Mouse (Mus musculus) gastrocnemius, postnatal 10 days (tissue): ENCODE measurements at regions not wholly inside any gene's neighbourhood (a gene's known extent, or its start where the extent isn't known, plus 50 kb on each side); places are given as distances from the start of the nearest gene placed in this dataset.

Source experiments
- DNase-seq: peaks from one replicate; pipeline ENCODE4 v3.0.0; 2021; ENCODE audit warnings: mixed read lengths

DNA sequence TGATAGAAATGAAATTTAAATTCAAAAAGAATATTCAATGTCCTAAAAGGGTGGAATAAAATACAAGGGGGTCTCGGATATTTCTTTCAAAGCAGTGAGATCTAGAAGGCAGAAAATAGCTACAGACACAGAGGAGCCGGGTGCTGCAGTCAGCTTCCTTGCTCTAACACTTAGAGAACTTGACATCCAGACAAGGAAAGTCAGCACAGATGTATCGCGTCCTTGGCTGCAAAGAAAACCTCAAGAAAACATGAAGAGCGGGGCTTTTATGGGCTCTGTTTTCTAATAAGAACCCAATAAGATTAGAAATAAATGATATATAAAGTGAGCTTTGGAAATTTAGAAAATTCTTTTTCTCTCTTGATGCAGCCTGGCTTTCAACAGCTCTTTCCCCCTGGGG is 53.1 kb upstream of the Glis3 start:
- no peak for DNase-seq

- no peak for DNase-seq
Observed at GRCm38 (mm10) chr19:28733781-28734180, 53.9 kb upstream of the Glis3 start.

DNA sequence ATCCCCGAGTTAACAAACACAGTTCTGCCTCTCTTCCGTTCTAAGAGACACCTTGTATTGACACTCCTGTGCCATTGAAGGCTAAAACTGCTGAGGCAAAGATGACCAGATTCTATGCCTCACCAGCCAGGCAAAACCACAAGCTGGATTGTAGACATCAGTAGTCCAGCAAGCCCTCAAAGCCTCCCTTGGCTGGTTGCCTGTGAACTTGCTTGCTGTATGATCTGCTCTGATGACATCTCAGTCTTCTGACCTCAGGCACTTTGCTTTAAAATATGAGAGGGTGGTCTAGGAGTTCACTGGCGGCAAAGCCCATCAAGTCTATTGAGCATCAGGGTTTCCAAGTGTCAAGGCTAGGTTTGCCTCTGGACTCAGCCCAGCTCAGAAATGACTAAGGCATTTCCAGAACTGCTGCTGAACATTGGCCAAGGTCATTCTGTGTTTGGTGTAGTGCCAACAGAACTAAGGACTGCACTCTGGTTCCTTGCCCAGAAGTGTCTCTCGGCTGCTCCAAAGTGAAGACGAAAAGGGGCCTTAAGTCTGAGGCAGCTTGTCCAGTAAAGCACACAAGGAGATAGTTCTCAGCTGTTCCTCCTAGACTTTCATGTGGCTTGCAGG is 63.4 kb upstream of the Glis3 start:
- peak; percentile 39 for DNase-seq

- DNase-seq: no peak
Observed at GRCm38 (mm10) chr19:28745105-28745504, 65.2 kb upstream of the Glis3 start.

GRCm38 (mm10) chr19:28745534-28745933 is 65.7 kb upstream of the Glis3 start:
- DNase-seq: no peak

- no peak for DNase-seq
Observed at GRCm38 (mm10) chr19:28751091-28751490, 71.2 kb upstream of the Glis3 start.

DNA sequence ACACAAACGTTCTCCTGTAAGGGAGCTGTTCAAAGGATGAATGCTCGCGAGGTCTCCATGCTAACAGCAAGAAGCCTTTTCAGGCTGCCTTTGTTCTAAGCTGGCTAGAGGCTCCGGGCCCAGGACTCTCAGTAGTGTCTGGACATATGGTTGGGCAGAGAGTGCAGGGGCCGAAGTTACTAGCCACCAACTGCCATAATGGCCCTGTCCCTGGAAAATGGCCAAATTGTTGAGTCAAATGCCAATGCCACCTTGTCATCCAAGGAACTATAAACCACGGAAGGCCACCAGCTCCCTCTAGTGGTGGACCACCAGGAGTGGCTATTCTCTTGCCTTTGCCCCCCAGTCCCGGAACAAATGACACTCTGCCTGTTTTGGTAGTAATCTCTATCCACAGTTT is 76.0 kb upstream of the Slc1a1 start:
- DNase-seq: peak; percentile 59

DNA sequence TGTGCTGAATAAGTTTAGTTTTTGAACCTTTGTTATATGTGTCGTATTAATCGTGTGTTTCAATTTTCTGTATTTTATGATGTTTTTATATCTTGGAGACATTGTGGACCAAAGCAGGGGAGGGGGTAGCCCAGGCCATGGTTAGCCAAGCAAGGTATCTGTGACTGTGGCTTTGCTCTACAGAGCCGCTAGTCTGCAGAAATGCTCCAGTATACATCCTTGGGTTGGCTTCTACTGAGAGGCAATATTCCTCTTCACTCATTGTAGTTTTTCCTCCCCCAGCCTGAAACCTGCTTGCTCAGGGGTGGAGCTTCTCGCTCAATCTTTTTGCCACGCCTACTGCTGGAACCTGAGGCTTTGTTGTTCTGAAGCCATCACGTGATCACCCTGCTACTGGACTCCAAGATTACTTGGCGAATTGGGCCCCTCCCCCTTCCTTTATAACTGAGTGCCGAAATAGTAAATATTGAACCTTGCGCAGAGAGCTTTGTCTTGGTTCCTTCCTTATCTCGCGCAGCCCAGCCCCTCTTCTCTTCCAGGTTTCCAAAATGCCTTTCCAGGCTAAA is 70.0 kb upstream of the Slc1a1 start:
- DNase-seq: no peak

- DNase-seq: no peak
Observed at GRCm38 (mm10) chr19:28768218-28768617, 66.6 kb upstream of the Slc1a1 start.

DNA sequence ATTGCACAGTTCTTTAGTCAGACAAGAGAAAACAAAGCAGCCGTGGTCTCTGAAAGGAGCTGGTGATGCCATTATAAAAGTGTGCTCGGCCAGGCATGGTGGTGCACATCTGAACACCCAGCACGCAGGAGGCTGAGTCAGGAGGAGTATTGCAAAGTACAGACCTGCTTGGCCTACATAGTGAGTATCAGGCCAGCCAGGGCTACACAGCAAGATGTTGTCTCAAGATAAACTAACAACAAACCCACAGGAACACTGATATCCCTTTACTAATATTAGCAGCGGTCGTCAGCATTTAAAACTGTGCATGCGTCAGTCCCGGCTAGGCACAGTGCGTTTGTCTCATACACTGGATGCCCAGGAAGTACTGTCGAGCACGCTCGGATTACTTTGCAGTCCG is 64.4 kb upstream of the Slc1a1 start:
- DNase-seq: no peak

DNA sequence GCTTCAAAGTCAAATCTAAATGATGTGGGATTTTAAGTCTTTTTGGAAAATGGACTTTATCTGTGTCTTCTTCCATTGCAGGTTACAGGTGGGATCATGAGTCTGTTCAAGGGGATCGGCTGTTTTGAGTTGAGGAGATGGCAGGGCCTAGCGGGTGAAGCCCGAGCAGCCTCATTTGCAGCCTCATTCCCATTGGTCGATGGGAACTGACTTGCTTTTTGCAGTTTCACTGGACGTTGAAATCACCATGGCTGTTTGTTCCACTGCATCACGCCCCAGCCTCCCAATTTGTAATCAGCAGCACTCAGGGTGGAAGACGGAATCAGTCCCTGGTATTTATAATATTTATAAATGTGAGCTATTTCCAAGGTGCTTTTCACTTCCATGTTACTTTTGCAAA is 63.0 kb upstream of the Slc1a1 start:
- no peak for DNase-seq

DNA sequence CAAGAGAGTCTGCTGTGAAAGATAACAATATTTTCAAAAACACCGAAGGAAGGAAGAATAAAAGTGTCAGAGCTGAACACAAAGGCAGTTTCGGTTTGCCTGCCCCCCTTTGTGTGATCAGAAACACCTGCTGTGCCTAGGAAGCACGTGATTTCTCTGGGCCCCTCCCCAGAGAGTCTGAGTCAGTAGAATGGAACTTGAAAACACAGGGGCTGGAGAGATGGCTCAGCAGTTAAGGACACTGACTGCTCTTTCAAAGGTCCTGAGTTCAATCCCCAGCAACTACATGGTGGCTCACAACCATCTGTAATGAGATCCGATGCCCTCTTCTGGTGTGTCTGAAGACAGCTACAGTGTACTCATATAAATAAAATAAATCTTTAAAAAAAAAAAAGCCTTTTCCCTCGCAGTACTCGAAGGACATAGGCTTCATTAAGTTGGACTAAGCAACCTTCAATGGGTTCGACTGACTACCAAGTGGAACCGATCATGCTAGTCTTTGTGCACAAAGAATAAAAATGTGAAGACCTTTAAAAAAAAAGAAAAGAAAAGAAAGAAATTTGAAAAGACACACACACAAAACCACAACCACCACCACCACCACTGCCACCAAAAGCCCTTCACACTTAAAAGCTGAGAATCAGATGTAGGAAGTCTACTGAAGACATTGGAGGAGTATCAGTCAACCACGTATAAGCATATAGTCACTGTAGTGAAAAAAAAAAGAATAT is 61.8 kb upstream of the Slc1a1 start:
- no peak for DNase-seq

DNA sequence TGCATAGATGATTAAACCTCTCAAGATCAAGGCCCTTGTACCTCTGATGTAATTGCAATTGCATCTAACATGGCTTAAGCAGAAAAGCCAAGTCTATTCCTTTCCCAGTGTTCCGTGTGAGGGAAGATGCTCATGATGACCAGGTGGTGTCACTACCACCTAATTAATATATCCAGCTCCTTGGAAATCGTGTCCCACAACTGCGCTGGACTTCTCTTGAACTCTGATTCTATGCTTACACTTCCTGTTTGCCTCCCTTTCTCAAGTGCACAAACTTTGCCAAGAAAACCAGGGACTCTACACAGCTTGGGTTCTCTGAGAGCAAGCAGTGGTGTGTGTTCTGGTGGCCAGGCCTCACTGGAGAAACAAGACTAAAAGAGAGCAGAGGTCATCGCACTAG is 58.0 kb upstream of the Slc1a1 start:
- DNase-seq: no peak

DNA sequence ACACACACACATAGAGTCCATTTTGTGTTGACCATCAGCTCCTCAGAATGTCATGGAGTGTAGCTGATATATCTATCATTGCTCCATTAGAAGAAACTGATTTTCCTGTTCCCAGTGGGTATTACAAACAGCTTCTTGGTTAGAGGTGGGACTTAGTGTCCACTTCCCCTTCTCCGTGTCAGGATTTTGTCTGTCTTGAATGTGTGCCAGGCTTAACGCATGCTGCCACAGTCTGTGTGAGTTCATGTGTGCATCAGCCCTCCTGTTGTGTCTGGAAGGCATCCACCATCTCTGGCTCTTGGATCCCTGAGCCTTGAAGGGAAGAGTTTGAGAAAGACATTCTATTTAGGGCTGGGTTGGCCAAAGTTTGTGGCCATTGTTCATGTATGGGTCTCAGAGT is 57.2 kb upstream of the Slc1a1 start:
- DNase-seq: no peak

DNA sequence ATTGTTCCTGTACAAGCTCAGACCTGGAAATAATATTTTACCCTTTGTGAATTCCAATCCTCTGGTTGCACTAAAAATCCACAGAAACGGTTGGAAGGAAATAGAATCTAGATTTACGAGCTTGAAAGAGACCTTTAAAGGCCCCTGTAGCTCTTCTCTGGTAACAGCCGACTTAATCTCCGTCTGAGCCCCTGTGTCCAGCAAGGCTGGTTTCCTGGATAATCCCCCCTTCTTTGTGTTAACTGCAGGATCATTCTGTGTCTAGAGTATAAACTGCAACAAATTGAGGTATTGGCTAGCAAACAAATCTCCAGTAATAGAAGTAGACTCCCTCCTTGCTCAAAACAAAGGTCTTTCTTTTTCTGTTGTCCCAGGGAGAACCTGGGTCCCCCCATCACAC is 56.5 kb upstream of the Slc1a1 start:
- DNase-seq: no peak

GRCm38 (mm10) chr19:28781971-28782370 is 52.9 kb upstream of the Slc1a1 start:
- DNase-seq: no peak
